Mouse (Mus musculus) myocyte (in vitro differentiated cells): ENCODE measurements around the gene Myt1l. TPM values are rescaled to one million over a fixed set of nuclear protein-coding genes. Genes with fewer than 3 reads are reported as not detected.

Source experiments
- H3K27me3 ChIP-seq: one replicate; pipeline ENCODE4 v1.6.1; 2011; ENCODE audit not compliant: control insufficient read depth, insufficient read depth, insufficient read length
- H3K36me3 ChIP-seq: one replicate; pipeline ENCODE4 v1.6.1; 2011; ENCODE audit not compliant: control insufficient read depth, insufficient read depth
- H3K4me2 ChIP-seq: one replicate; pipeline ENCODE4 v1.6.1; 2011; ENCODE audit warnings: low read depth, control low read depth
- H3K4me3 ChIP-seq: one replicate; pipeline ENCODE4 v1.5.1; 2011; ENCODE audit warnings: mild to moderate bottlenecking, control low read depth, moderate library complexity
- H3K79me2 ChIP-seq: one replicate; pipeline ENCODE4 v1.6.1; 2011; ENCODE audit not compliant: control insufficient read depth, insufficient read depth
- H3ac ChIP-seq: one replicate; pipeline ENCODE4 v1.6.1; 2011; ENCODE audit not compliant: control insufficient read depth, insufficient read length
- CEBPB ChIP-seq: IDR thresholded peaks from 2 replicates; pipeline ENCODE4 v1.6.1; 2011; ENCODE audit warnings: mild to moderate bottlenecking, moderate library complexity; ENCODE audit not compliant: poor library complexity, insufficient read depth, severe bottlenecking
- E2F4 ChIP-seq: IDR thresholded peaks from one replicate; pipeline ENCODE4 v1.6.1; 2011; ENCODE audit warnings: mild to moderate bottlenecking, control low read depth, moderate library complexity; ENCODE audit not compliant: insufficient read depth
- MAX ChIP-seq: IDR thresholded peaks from one replicate; pipeline ENCODE4 v1.6.1; 2011; ENCODE audit warnings: low read depth, mild to moderate bottlenecking, control low read depth
- MYOD1 ChIP-seq, 3 experiments: IDR thresholded peaks; one replicate each; pipeline ENCODE4 v1.6.1; 2011; ENCODE audit warnings: control low read depth in 2 of 3, low read depth in 2 of 3, mild to moderate bottlenecking in 2 of 3, moderate library complexity in 1 of 3; ENCODE audit not compliant: insufficient read length in 2 of 3, control insufficient read depth in 1 of 3
- MYOG ChIP-seq, 3 experiments: IDR thresholded peaks; one replicate each; pipeline ENCODE4 v1.6.1; 2011; ENCODE audit warnings: control low read depth in 2 of 3, low read depth in 2 of 3, mild to moderate bottlenecking in 2 of 3; ENCODE audit not compliant: insufficient read length in 2 of 3, control insufficient read depth in 1 of 3, insufficient read depth in 1 of 3
- POLR2A ChIP-seq: IDR thresholded peaks from one replicate; pipeline ENCODE4 v1.6.1; 2011; ENCODE audit warnings: low read depth, mild to moderate bottlenecking, control low read depth, moderate library complexity; ENCODE audit not compliant: insufficient read length
- POLR2AphosphoS2 ChIP-seq: IDR thresholded peaks from one replicate; pipeline ENCODE4 v1.6.1; 2011; ENCODE audit warnings: low read depth, control low read depth; ENCODE audit not compliant: insufficient read length
- REST ChIP-seq: IDR thresholded peaks from one replicate; pipeline ENCODE4 v1.6.1; 2011; ENCODE audit warnings: mild to moderate bottlenecking, control low read depth, moderate library complexity; ENCODE audit not compliant: insufficient read depth, insufficient read length
- SRF ChIP-seq: IDR thresholded peaks from one replicate; pipeline ENCODE4 v1.6.1; 2011; ENCODE audit warnings: low read depth; ENCODE audit not compliant: control insufficient read depth, insufficient read length
- TCF12 ChIP-seq: IDR thresholded peaks from one replicate; pipeline ENCODE4 v1.6.1; 2011; ENCODE audit warnings: mild to moderate bottlenecking, control low read depth; ENCODE audit not compliant: poor library complexity, insufficient read depth, severe bottlenecking
- TCF3 ChIP-seq: IDR thresholded peaks from one replicate; pipeline ENCODE4 v1.6.1; 2011; ENCODE audit warnings: low read depth, control low read depth; ENCODE audit not compliant: insufficient read length
- USF1 ChIP-seq: IDR thresholded peaks from one replicate; pipeline ENCODE4 v1.6.1; 2011; ENCODE audit warnings: low read depth, mild to moderate bottlenecking, control low read depth, moderate library complexity
- polyA plus RNA-seq: library from polyadenylated mRNA; unstranded; fragments of >200 nt; fragmentation: generic; extraction: Trizol; gene quantifications from one replicate; pipeline ENCODE4 v1.2.1, GENCODE M21; 2012; ENCODE audit warnings: missing spikeins

The Myt1l gene
- polyA plus RNA-seq, 1 experiment = 0.01 TPM

DNA sequence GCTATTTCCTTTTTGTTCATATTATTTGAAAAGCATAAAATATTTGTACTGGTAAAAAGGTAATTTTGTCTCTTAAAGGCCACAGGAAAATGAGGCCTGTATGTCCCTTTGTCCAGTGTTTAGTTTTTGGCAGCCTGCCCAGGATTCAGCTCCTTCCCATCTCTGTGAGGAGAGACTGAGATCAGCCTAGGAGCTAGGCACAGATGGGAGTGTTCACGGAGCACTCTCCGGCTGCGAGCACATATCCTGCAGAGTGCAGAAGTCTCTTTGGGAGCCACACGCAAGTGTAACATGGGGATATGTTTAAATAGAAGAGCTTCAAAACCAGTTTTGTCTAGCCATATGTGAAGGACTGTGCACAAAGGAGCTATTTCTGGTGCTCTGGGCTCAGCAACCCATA is 174.4 kb downstream of the Myt1l start:
- Histone ChIP-seq H3K4me3 (no peak overlapping the region), H3K27me3 (no peaks in the 10 kb centered on the region), H3K4me2 (no peak overlapping the region), H3K36me3 (no peaks in the 10 kb centered on the region), H3K79me2 (no peaks in the 10 kb centered on the region), H3ac (no peak overlapping the region)
- TF ChIP-seq TCF3 (no peak), USF1 (no peak), MAX (no peak), POLR2A (no peak), POLR2AphosphoS2 (no peak), TCF12 (no peak), REST (no peak), CEBPB (no peak)

DNA sequence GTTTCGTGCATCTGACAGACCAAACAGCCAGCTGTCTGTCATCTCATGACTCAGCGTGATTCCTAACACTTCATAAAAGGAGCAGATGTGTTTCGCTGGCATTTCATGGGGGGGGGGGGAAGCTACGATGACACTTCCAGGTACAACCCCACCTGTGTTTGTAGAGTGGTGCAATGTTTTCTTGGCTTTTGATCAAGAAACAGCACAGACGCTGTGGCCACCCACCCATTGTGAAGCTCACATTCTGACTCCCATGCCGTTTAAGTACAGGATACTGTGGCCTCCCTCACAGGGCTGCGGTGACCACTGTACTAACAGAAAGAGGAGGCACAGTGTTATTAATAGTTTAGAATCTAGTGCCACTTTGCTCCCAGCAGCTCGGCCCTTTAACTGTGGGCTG is 175.4 kb downstream of the Myt1l start:
- H3K4me2 ChIP-seq = no peak overlapping the region
- H3ac ChIP-seq = no peak overlapping the region
- H3K4me3 ChIP-seq = no peak overlapping the region
- no peaks in the 10 kb centered on the region for H3K79me2 ChIP-seq
- H3K27me3 ChIP-seq = no peaks in the 10 kb centered on the region
- TF ChIP-seq TCF12 = no peak
- no peak for TF ChIP-seq USF1
- TF ChIP-seq MYOD1 (IDR thresholded peaks at IDR 0.05; ENCODE audit: control insufficient read depth in 1 of 3, insufficient read length in 2 of 3, low read depth in 2 of 3) = no peak
- no peak for TF ChIP-seq REST
- TF ChIP-seq SRF = no peak
- TF ChIP-seq POLR2A = no peak
- no peak for TF ChIP-seq MAX
- TF ChIP-seq CEBPB = no peak
- no peak for TF ChIP-seq MYOG (IDR thresholded peaks at IDR 0.05; ENCODE audit: control insufficient read depth in 1 of 3, insufficient read depth in 1 of 3, insufficient read length in 2 of 3, low read depth in 2 of 3)
- no peak for TF ChIP-seq E2F4
- no peak for TF ChIP-seq TCF3
- no peaks in the 10 kb centered on the region for H3K36me3 ChIP-seq

DNA sequence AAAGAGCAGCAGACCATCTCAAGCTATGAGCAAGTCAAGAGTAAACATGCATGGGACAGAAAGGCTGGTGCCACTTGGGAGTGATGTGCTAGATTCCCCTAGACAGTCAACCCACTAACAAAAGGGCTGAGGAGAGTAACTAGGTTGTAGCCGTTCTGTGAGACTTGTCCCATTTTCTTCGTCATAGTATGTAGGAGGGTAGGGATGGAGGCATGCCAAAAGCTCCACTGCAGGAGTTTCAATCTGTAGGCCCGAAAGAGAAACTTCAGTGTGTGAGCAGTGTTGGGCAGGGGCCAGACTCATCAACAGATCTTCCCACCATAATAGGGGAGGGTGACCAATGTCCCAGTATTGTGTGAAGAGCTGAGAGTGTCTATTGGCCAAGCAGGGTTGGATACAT is 178.9 kb downstream of the Myt1l start:
- H3K79me2 ChIP-seq = no peaks in the 10 kb centered on the region
- no peak overlapping the region for H3K4me2 ChIP-seq
- TF ChIP-seq SRF = no peak
- TF ChIP-seq TCF3 = no peak
- no peak for TF ChIP-seq REST
- no peak for TF ChIP-seq MYOD1 (IDR thresholded peaks at IDR 0.05; ENCODE audit: control insufficient read depth in 1 of 3, insufficient read length in 2 of 3, low read depth in 2 of 3)
- no peak for TF ChIP-seq MYOG (IDR thresholded peaks at IDR 0.05; ENCODE audit: control insufficient read depth in 1 of 3, insufficient read depth in 1 of 3, insufficient read length in 2 of 3, low read depth in 2 of 3)
- TF ChIP-seq MAX = no peak
- H3K4me3 ChIP-seq = no peak overlapping the region
- no peak overlapping the region for H3ac ChIP-seq
- no peaks in the 10 kb centered on the region for H3K27me3 ChIP-seq
- H3K36me3 ChIP-seq = no peaks in the 10 kb centered on the region

DNA sequence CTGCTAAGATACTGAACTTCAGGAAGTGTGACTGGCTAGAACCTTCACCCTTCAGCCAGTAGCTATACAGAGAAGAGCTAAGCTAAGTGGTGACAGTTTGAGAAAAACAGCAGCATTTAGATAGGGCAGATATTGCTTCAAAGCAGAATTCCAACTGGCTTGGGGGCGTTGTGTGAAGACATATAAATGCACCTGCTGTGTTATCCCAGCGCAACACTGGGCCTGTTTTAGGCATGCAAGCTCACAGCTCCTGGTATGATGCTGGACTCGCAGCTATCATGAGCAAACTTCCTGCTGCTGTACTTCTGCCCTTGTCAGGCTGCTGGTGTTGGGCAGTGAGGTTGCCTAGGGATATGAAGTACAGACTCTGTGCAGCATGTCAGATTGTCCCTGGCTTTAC is 180.0 kb downstream of the Myt1l start:
- Histone ChIP-seq H3K4me3 (no peak overlapping the region), H3K27me3 (no peaks in the 10 kb centered on the region), H3ac (no peak overlapping the region), H3K36me3 (no peaks in the 10 kb centered on the region), H3K79me2 (no peaks in the 10 kb centered on the region), H3K4me2 (no peak overlapping the region)
- TF ChIP-seq USF1 (no peak), TCF12 (no peak), MAX (no peak), POLR2A (no peak)

DNA sequence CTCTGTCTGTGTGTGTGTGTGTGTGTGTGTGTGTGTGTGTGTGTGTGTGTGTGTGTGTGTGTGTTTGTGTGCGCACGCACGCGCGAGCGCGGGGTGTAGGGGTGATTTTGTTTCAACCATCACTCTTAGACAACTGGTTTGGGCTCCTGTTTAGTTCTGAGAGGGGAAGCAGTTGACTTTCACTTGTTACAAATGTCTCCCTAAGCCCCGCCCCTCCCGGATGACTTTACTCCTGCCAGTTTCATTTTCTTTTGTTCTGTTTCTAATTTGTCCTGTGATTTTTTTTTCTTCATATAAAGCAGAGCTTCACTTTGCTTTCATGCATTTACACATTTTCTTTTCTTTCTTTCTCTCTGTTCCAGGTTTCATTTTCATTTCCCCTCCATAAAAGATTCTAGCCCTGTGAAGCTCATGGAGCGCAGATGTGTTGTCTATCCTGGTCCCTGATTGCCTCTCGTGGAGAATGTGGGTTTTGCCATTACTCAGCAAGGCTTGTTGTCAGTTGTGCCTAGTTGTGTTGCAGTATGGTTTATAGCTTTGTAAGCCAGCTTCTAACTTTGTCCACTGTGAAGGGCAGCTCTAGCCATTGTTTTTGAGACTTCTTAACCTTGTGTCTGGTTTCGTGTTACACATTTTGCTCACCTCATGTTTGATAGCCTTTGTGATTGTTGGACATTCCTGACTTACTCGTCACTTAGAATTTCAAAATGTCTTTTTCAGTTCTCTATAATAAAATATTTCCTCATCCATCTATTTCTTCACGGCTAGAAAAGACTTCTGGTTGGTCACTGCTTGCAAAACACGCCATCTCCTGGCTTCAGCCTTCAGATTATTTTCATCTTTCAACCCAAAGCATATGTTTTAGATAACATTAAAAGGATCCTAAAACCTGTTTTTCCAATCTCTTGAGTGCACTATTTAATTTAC is 184.9 kb downstream of the Myt1l start:
- Histone ChIP-seq H3K27me3 (no peaks in the 10 kb centered on the region), H3ac (no peak overlapping the region), H3K4me3 (no peak overlapping the region), H3K4me2 (peak overlapping the region; percentile 30), H3K36me3 (no peaks in the 10 kb centered on the region), H3K79me2 (no peaks in the 10 kb centered on the region)
- TF ChIP-seq SRF (no peak), POLR2AphosphoS2 (no peak), MAX (no peak), USF1 (no peak), MYOG (IDR thresholded peaks at IDR 0.05; ENCODE audit: control insufficient read depth in 1 of 3, insufficient read depth in 1 of 3, insufficient read length in 2 of 3, low read depth in 2 of 3) (no peak), CEBPB (no peak), REST (no peak), MYOD1 (IDR thresholded peaks at IDR 0.05; ENCODE audit: control insufficient read depth in 1 of 3, insufficient read length in 2 of 3, low read depth in 2 of 3) (no peak), TCF12 (no peak), POLR2A (no peak), E2F4 (no peak), TCF3 (no peak)
